Mouse (Mus musculus) macrophage (primary cell): ENCODE data around the gene Olfr134. TPM values are rescaled to one million over a fixed set of nuclear protein-coding genes. Genes with fewer than 3 reads are reported as not detected.
"Not testable (repeated sequence)": the region's sequence is repeated elsewhere in the genome, so short reads cannot be mapped to it uniquely, and the experiment has no call there.

Source experiments
- H3K27ac ChIP-seq: fragments of 350-480 bp; formaldehyde crosslinking; 2 replicates; pipeline ENCODE4 v1.9.0; 2021
- H3K36me3 ChIP-seq: fragments of 350-480 bp; formaldehyde crosslinking; 2 replicates; pipeline ENCODE4 v1.9.0; 2021; ENCODE audit errors: inconsistent target
- H3K4me3 ChIP-seq: fragments of 350-480 bp; formaldehyde crosslinking; 2 replicates; pipeline ENCODE4 v1.9.0; 2021; ENCODE audit errors: inconsistent target
- H3K79me2 ChIP-seq: fragments of 350-480 bp; formaldehyde crosslinking; 2 replicates; pipeline ENCODE4 v1.9.0; 2021; ENCODE audit errors: inconsistent target
- WGBS: methylation state at CpG from one replicate; pipeline ENCODE4 v1.1.7; 2026; ENCODE audit warnings: inconsistent platforms; ENCODE audit not compliant: missing documents; 5-methylcytosine and 5-hydroxymethylcytosine counted together
- polyA plus RNA-seq: library from polyadenylated mRNA; stranded (reverse); fragments of 250-400 nt; gene quantifications from 3 replicates; pipeline ENCODE4 v1.2.4, GENCODE M21; 2018; ENCODE audit warnings: inconsistent platforms
- total RNA-seq, 78 experiments: library from RNA; depleted of rRNA; stranded (reverse); fragments of 250-400 nt; gene quantifications; 1 replicate in 9 of 78; 2 replicates in 24 of 78; 3 replicates in 43 of 78; 4 replicates in 2 of 78; pipeline ENCODE4 v1.2.4; 2018; ENCODE audit warnings: inconsistent platforms in 56 of 78

Olfr134 gene
- total RNA-seq (2018; cell fraction: chromatin; rRNA removed) = not detected
- not detected for total RNA-seq (2018; cell fraction: cytosol; rRNA removed)
- total RNA-seq (2018; cell fraction: nucleus; rRNA removed) = not detected
- polyA plus RNA-seq = not detected in 3 replicates

DNA sequence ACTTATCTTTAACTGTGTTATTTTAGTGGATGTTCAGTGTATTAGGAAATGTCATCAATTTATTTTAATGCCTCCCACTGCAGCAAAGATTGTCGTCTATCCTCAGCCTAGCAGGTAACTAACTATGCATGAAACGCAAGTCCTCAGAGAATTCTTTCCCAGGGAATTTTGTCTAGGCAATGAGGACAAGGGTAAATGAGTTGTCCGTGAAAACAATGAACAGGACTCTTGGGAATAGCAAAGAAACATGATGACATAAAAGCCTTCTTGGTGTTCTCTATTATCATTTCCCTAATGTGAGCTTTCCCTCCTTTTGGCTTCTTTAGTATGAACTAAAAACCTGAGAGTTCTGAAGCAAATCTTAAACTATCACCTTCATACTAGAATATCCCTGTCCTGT, at the start of gene Olfr134:
Gene Olfr134, plus strand, starts transcription at position 301 of the 400 bp plus-strand sequence.
- no peaks in the 10 kb centered on the region for H3K79me2 ChIP-seq
- H3K4me3 ChIP-seq = no peak within 1 kb of the TSS
- WGBS = 74% methylated on average over 3 of the region's 3 CpGs
- H3K36me3 ChIP-seq = no peaks in the 10 kb centered on the region
- H3K27ac ChIP-seq = no peak within 1 kb of the TSS

DNA sequence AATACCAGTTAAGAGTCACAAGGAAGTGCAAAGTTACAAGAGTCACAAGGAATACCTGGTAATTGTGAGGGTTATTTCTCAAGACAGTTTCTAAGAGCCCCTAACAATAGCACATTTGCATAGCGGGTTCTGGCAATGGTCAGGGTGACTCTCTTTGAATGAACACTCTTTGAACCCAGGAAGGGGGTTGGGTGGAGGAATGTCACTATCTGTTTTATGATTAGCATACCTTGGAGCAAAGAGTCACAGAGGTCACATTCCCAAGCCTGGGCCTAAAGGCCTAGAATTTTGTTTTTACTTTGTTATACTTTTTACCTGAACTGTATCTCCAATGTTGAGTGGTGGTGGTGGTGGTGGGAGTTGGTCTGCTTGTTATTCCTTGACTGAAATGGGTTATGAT, 47.0 kb upstream of the Olfr134 start:
- not testable (repeated sequence) for H3K36me3 ChIP-seq, H3K79me2 ChIP-seq, H3K4me3 ChIP-seq, H3K27ac ChIP-seq
- WGBS = 83% methylated on average over 1 of the region's 1 CpGs

DNA sequence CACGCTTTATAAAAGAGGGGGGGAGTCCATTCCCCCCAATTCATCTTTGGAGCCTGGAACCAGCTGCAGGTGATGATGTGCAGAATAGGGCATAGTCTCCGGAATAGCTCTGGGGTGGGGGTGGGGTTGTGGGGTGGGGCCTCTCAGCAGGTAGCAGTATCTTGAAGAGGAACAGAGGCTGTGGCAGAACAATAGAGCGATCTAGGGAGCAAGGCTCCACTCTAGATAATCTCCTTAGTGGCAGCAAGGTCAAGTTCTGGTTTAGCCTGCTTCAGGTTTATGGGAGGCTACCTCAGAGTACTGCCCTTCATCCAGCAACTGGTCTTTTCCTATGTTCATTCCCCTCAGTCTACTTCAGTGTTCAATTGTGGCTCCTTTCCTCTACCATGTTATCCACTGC, 45.8 kb upstream of the Olfr134 start:
- not testable (repeated sequence) for H3K36me3 ChIP-seq, H3K4me3 ChIP-seq, H3K27ac ChIP-seq, H3K79me2 ChIP-seq
- WGBS = 86% methylated on average over 2 of the region's 3 CpGs

DNA sequence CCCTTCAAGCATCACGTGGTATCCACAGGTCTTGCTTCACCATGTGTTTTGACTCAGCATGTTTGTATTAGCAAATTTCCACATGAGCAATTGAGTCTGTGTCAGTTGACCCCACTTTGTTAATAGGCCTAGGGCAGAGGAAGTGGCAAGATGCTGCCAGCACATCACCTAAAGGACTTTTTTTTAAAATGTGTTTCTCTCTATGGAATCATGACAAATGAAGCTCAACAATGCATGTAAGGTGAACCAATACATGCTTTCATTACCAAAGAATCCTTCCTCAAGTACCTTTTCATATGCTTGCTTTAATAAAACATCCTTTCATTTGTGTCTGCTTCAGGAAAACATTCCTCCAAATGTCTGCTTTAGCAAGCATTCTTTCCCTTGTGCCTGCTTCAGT, 36.8 kb upstream of the Olfr134 start, which contains the start of gene Olfr132:
Gene Olfr132, minus strand, starts transcription at position 101 of the 400 bp plus-strand sequence.
- no peaks in the 10 kb centered on the region for H3K36me3 ChIP-seq
- H3K79me2 ChIP-seq = no peaks in the 10 kb centered on the region
- 77% methylated on average over 1 of the region's 1 CpGs for WGBS
- H3K4me3 ChIP-seq = no peak within 1 kb of the TSS
- no peak within 1 kb of the TSS for H3K27ac ChIP-seq

DNA sequence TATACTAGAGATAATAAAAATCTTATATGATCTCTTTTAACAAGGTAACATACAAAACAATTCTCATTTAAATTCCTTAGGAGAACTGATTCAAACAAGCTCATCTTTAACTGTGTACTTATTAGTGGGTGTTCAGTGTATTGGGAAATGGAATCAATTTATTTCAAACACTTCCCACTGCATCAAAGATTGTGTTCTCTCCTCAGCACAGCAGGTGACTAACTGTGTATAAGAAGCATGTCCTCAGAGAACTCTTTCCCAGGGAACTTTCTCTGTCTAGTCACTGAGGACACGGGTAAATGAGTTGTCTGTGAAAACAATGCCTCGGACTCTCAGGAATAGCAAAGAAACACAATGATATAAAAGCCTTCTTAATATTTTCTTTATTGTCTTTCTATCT, 26.2 kb upstream of the Olfr134 start, which contains the start of gene Olfr133:
Gene Olfr133, plus strand, starts transcription at position 301 of the 400 bp plus-strand sequence.
- Histone ChIP-seq H3K4me3 (no peak within 1 kb of the TSS), H3K79me2 (no peaks in the 10 kb centered on the region), H3K27ac (no peak within 1 kb of the TSS), H3K36me3 (no peaks in the 10 kb centered on the region)
- WGBS = 77% methylated on average over 2 of the region's 2 CpGs

DNA sequence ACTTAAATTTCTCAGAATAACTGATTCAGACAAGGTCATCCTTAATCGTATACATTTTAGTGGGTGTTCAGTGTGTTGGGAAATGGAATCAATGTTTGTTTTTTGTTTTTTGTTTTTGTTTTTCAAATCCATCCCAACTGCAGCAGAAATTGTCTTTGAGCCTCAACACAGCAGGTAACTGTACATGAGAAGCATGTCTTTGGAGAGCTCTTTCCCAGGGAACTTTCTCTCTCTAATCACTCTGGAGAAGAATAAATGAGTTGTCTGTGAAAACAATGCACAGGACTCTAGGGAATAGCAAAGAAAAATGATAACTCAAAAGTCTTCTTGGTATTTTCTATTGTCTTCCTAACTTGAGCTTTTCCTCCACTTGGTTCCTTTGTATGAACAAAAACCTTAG, 32.8 kb downstream of the Olfr134 start, which contains the start of gene Olfr135:
Gene Olfr135, plus strand, starts transcription at position 301 of the 400 bp plus-strand sequence.
- H3K79me2 ChIP-seq = no peaks in the 10 kb centered on the region
- no peak within 1 kb of the TSS for H3K27ac ChIP-seq
- H3K4me3 ChIP-seq = no peak within 1 kb of the TSS
- 100% methylated on average over 1 of the region's 1 CpGs for WGBS
- H3K36me3 ChIP-seq = no peaks in the 10 kb centered on the region

Other genes starting within 250 kb of the Olfr134 start
- not detected in 3 replicates for gene Olfr761, start 218.3 kb upstream of the Olfr134 start, polyA plus RNA-seq
- gene Olfr129, start 111.3 kb upstream of the Olfr134 start, polyA plus RNA-seq = not detected in 3 replicates
- not detected in 3 replicates for gene Olfr130, start 107.5 kb upstream of the Olfr134 start, polyA plus RNA-seq
- gene Olfr131, start 82.7 kb upstream of the Olfr134 start, polyA plus RNA-seq = not detected in 3 replicates
- not detected in 3 replicates for gene Olfr132, start 36.9 kb upstream of the Olfr134 start, polyA plus RNA-seq
- gene Olfr133, start 26.1 kb upstream of the Olfr134 start, polyA plus RNA-seq = not detected in 3 replicates
- gene Olfr135, start 32.9 kb downstream of the Olfr134 start, polyA plus RNA-seq = not detected in 3 replicates
- gene Olfr138, start 89.6 kb downstream of the Olfr134 start, polyA plus RNA-seq = not detected in 3 replicates
- gene Olfr137, start 136.2 kb downstream of the Olfr134 start, polyA plus RNA-seq = not detected in 3 replicates
- not detected in 3 replicates for gene Olfr136, start 158.4 kb downstream of the Olfr134 start, polyA plus RNA-seq
- not detected in 3 replicates for gene Esp36, start 248.8 kb downstream of the Olfr134 start, polyA plus RNA-seq